Comparison of ENCODE assay signal across 31 mouse cellular contexts in the genomic region with DNA sequence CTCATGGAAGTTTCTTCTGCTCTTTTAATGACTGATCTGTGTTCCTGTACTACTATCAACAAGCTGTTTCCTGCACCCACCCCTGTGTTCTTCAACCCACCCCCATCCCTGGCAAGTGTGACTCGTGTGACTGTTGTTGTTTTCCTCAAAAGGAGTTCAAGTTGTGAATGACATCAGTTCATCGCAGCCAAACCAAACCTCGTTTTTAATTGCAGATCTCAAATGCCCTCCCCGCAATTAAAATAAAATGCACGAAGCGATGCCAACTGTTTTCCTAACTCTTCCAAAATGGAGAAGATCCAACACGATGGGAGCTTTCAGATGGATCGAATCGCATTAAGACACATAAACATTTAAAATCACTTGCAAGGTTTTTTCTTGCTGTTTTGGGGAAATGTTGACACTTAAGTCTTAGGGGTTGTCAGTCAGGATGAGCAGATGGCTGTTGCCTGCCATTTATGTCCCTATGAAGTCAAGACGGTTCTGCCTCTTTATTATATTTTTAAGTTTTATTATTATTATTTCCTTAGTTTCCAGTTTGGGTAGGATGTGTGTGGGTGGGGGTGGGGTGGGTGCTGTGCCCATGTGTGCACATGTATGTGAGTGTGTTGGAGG. TPM values are rescaled to one million over a fixed set of nuclear protein-coding genes. Genes with fewer than 3 reads are reported as not detected.
DNase-seq lines count a peak whose midpoint lies in the region; ATAC-seq and TF ChIP-seq lines count a peak whose summit lies in the region.
"Had no signal": no experiment of that assay in that cellular context is flagged by ENCODE, and none has a peak within 500 bp of the region (broad histone marks: within the 10 kb centered on the region; RNA-seq: fewer than 3 reads in every experiment).

No protein-coding gene starts in this region.

- WGBS in forebrain, embryonic 13.5 days = 67% methylated on average over 10 of the region's 10 CpGs
- 90% methylated on average over 10 of the region's 10 CpGs for WGBS in forebrain, embryonic 11.5 days

- no peaks in the 10 kb centered on the region for H3K36me3 ChIP-seq in forebrain, embryonic 13.5 days (ENCODE audit: poor library complexity, severe bottlenecking)
- H3K36me3 ChIP-seq in forebrain, embryonic 11.5 days (ENCODE audit: control insufficient read depth, insufficient read depth, low read length) = no peaks in the 10 kb centered on the region
- H3K36me3 ChIP-seq: heart, embryonic 12.5 days; limb, embryonic 13.5 days; midbrain, embryonic 12.5 days; neural tube, embryonic 12.5 days had no signal

- no peak for DNase-seq in forebrain, embryonic 11.5 days (ENCODE audit: low spot score)
- DNase-seq in layer of hippocampus, adult 2 months (ENCODE audit: low spot score in 2 of 2) = peak; percentile 16 to 22
- DNase-seq in layer of hippocampus, postnatal 25 days (ENCODE audit: extremely low spot score in 1 of 2, low spot score in 1 of 2) = no peak
- DNase-seq in brain, embryonic 18.5 days (ENCODE audit: low read depth, low spot score) = peak; percentile 71
- DNase-seq in layer of hippocampus, adult 9-11 months = peak; percentile 10
- no peak for DNase-seq in ovary, postnatal 10 days (ENCODE audit: low spot score)
- no peak for DNase-seq in thymus, postnatal 0 days (ENCODE audit: low spot score)
- DNase-seq: adrenal gland, adult 2 months; adrenal gland, postnatal 36 days; cerebellum, adult 11 months; cerebellum, adult 9-10 months; cerebellum, postnatal 36 days; gastrocnemius, adult 2 months; gastrocnemius, postnatal 36 days; heart, adult 18-20 months; kidney, adult 9 months; kidney, postnatal 10 days; thymus, postnatal 4 days had no signal

- no peak overlapping the region for H3K27ac ChIP-seq in forebrain, embryonic 13.5 days
- H3K27ac ChIP-seq in forebrain, embryonic 11.5 days (ENCODE audit: low read depth, low read length) = no peak overlapping the region
- no peak overlapping the region for H3K27ac ChIP-seq in layer of hippocampus, adult 2 months
- H3K27ac ChIP-seq: gastrocnemius, adult 2 months; hindbrain, embryonic 14.5 days; left cerebral cortex, adult 2 months; limb, embryonic 13.5 days; midbrain, embryonic 12.5 days; neural tube, embryonic 12.5 days had no signal

- no peaks in the 10 kb centered on the region for H3K9me3 ChIP-seq in forebrain, embryonic 13.5 days (replicated peaks)
- no peaks in the 10 kb centered on the region for H3K9me3 ChIP-seq in forebrain, embryonic 11.5 days (ENCODE audit: control insufficient read depth, low read length)
- H3K9me3 ChIP-seq: heart, embryonic 12.5 days; limb, embryonic 13.5 days; midbrain, embryonic 12.5 days; neural tube, embryonic 12.5 days had no signal

- H3K9ac ChIP-seq in forebrain, embryonic 13.5 days = no peak overlapping the region
- no peak overlapping the region for H3K9ac ChIP-seq in forebrain, embryonic 11.5 days (ENCODE audit: low read length)
- H3K9ac ChIP-seq: heart, embryonic 12.5 days; hindbrain, embryonic 14.5 days; limb, embryonic 13.5 days; midbrain, embryonic 12.5 days; neural tube, embryonic 12.5 days had no signal

- peak; percentile 63; the same call in 1 of the 2 replicates for ATAC-seq in forebrain, embryonic 13.5 days
- no peak for ATAC-seq in forebrain, embryonic 11.5 days (replicated peaks; ENCODE audit: low FRiP score)
- ATAC-seq: activated CD4-positive, CD25-positive, alpha-beta regulatory T cell, adult 4 months; intestine, postnatal 0 days had no signal

- no peaks in the 10 kb centered on the region for H3K4me1 ChIP-seq in forebrain, embryonic 13.5 days
- no peaks in the 10 kb centered on the region for H3K4me1 ChIP-seq in forebrain, embryonic 11.5 days (replicated peaks; ENCODE audit: control insufficient read depth, insufficient read depth, low read length)
- H3K4me1 ChIP-seq: heart, embryonic 12.5 days; limb, embryonic 13.5 days; megakaryocyte, embryonic 14.5 days; midbrain, embryonic 12.5 days; neural tube, embryonic 12.5 days had no signal

- no peak for TF ChIP-seq CTCF in layer of hippocampus, adult 2 months (conservative IDR thresholded peaks at IDR 0.05)

- H3K4me3 ChIP-seq in forebrain, embryonic 13.5 days = no peak overlapping the region
- no peak overlapping the region for H3K4me3 ChIP-seq in forebrain, embryonic 11.5 days (ENCODE audit: low read depth, low read length)
- H3K4me3 ChIP-seq in layer of hippocampus, adult 2 months = no peak overlapping the region
- H3K4me3 ChIP-seq: gastrocnemius, adult 2 months; heart, embryonic 12.5 days; left cerebral cortex, adult 2 months; limb, embryonic 13.5 days; megakaryocyte, embryonic 14.5 days; midbrain, embryonic 12.5 days; myocyte; neural tube, embryonic 12.5 days had no signal

- no peak overlapping the region for H3K4me2 ChIP-seq in forebrain, embryonic 13.5 days
- no peak overlapping the region for H3K4me2 ChIP-seq in forebrain, embryonic 11.5 days (ENCODE audit: low read depth, low read length, severe bottlenecking)
- H3K4me2 ChIP-seq: heart, embryonic 12.5 days; hindbrain, embryonic 14.5 days; limb, embryonic 13.5 days; liver, embryonic 11.5 days; midbrain, embryonic 12.5 days; neural tube, embryonic 12.5 days had no signal

- no peaks in the 10 kb centered on the region for H3K27me3 ChIP-seq in forebrain, embryonic 13.5 days
- no peaks in the 10 kb centered on the region for H3K27me3 ChIP-seq in forebrain, embryonic 11.5 days (ENCODE audit: control insufficient read depth, insufficient read depth, low read length)
- H3K27me3 ChIP-seq: CH12.LX; heart, embryonic 12.5 days; limb, embryonic 13.5 days; megakaryocyte, embryonic 14.5 days; midbrain, embryonic 12.5 days; neural tube, embryonic 12.5 days had no signal

RNA-seq across cellular contexts. Expression of a gene that starts 41.1 kb away (rescaled TPM):
- polyA plus RNA-seq in forebrain, embryonic 13.5 days (2015; fragmentation: Nextera tagmentation; extraction: Ambion mirVana) = 26.9 and 32.1 TPM in 2 replicates
- polyA plus RNA-seq in forebrain, embryonic 11.5 days (2014; fragmentation: Nextera tagmentation; extraction: Ambion mirVana) = 48.2 and 52.9 TPM in 2 replicates
- total RNA-seq in layer of hippocampus, adult 2 months (2021) = 10 to 100 TPM; 13.3 to 16.5 TPM
- 10 to 100 TPM; 12.5 to 13.5 TPM for total RNA-seq in layer of hippocampus, postnatal 25 days (2021)
- polyA plus RNA-seq in thymus, postnatal 0 days (2015; fragmentation: Nextera tagmentation; extraction: Ambion mirVana) = 36.6 and 38.4 TPM in 2 replicates

Comparison
In these comparisons a context has a peak if more than half of its experiments do, and no peak if none do; other contexts are left out.
1. DNase-seq: peak in layer of hippocampus, adult 2 months (2 of 2), brain, embryonic 18.5 days (single experiment) and layer of hippocampus, adult 9-11 months (single experiment); none in forebrain, embryonic 11.5 days (single experiment), layer of hippocampus, postnatal 25 days (0 of 2), ovary, postnatal 10 days (single experiment) and thymus, postnatal 0 days (single experiment).